Mouse (Mus musculus): ENCODE measurements around the gene Fau. TPM values are rescaled to one million over a fixed set of nuclear protein-coding genes. Genes with fewer than 3 reads are reported as not detected.

Gene Fau
- polyA plus RNA-seq, 1 experiment = 1,752 TPM

- DNase-seq (ENCODE audit: low spot score) = no peak
These were observed 12.0 kb upstream of the Fau start for GRCm38 (mm10) chr19:6045366-6046293.

- peak; percentile 92 for DNase-seq (ENCODE audit: low spot score)
These were observed 11.1 kb upstream of the Fau start, which contains the start of gene Syvn1 for GRCm38 (mm10) chr19:6046294-6047153. Syvn1 (plus strand) TSS chr19:6046576.

GRCm38 (mm10) chr19:6047154-6047898 lies 10.3 kb upstream of the Fau start:
- DNase-seq (ENCODE audit: low spot score) = no peak

- DNase-seq (ENCODE audit: low spot score) = no peak
These were observed 9.8 kb upstream of the Fau start for GRCm38 (mm10) chr19:6047899-6048166.

GRCm38 (mm10) chr19:6048681-6049410 lies 8.8 kb upstream of the Fau start:
- no peak for DNase-seq (ENCODE audit: low spot score)

GRCm38 (mm10) chr19:6052516-6052915 lies 5.1 kb upstream of the Fau start:
- no peak for DNase-seq (ENCODE audit: low spot score)

GRCm38 (mm10) chr19:6054296-6054695 lies 3.3 kb upstream of the Fau start:
- DNase-seq (ENCODE audit: low spot score) = no peak

- DNase-seq (ENCODE audit: low spot score) = no peak
These were observed 948 bp upstream of the Fau start for GRCm38 (mm10) chr19:6056696-6057095.

- no peak for DNase-seq (ENCODE audit: low spot score)
These were observed 869 bp downstream of the Fau start for GRCm38 (mm10) chr19:6058513-6058912.

- DNase-seq (ENCODE audit: low spot score) = no peak
These were observed 1.3 kb downstream of the Fau start for GRCm38 (mm10) chr19:6058966-6059365.

- peak; percentile 79 for DNase-seq (ENCODE audit: low spot score)
These were observed 3.4 kb downstream of the Fau start, which contains the start of gene Znhit2 for GRCm38 (mm10) chr19:6061021-6061533. Znhit2 (plus strand) TSS chr19:6061192.

GRCm38 (mm10) chr19:6061641-6062302 lies 4.1 kb downstream of the Fau start:
- no peak for DNase-seq (ENCODE audit: low spot score)

- no peak for DNase-seq (ENCODE audit: low spot score)
These were observed 4.8 kb downstream of the Fau start for GRCm38 (mm10) chr19:6062418-6062817.

- no peak for DNase-seq (ENCODE audit: low spot score)
These were observed 5.4 kb downstream of the Fau start for GRCm38 (mm10) chr19:6063081-6063480.

- DNase-seq (ENCODE audit: low spot score) = no peak
These were observed 8.9 kb downstream of the Fau start for GRCm38 (mm10) chr19:6066571-6066970.

GRCm38 (mm10) chr19:6067011-6067723 lies 9.5 kb downstream of the Fau start:
- peak; percentile 70 for DNase-seq (ENCODE audit: low spot score)

GRCm38 (mm10) chr19:6067724-6068415 lies 10.2 kb downstream of the Fau start, which contains the start of gene Tm7sf2:
Tm7sf2 (minus strand) TSS chr19:6068373.
- DNase-seq (ENCODE audit: low spot score) = peak; percentile 80

- no peak for DNase-seq (ENCODE audit: low spot score)
These were observed 11.3 kb downstream of the Fau start for GRCm38 (mm10) chr19:6068951-6069350.

GRCm38 (mm10) chr19:6069851-6070250 lies 12.2 kb downstream of the Fau start:
- no peak for DNase-seq (ENCODE audit: low spot score)

Data from urinary bladder, adult 2 months (tissue).